Mouse (Mus musculus) heart, embryonic 14.5 days (tissue): ENCODE measurements around the gene Gnb3. TPM values are rescaled to one million over a fixed set of nuclear protein-coding genes. Genes with fewer than 3 reads are reported as not detected.

ENCODE experiments used
- ATAC-seq: fragments of 200-750 bp; cut with Nextera tagmentation; 2 replicates; pipeline ENCODE4 v1.8.0; 2017; ENCODE audit warnings: low read depth, moderate TSS enrichment; ENCODE audit not compliant: insufficient number of reproducible peaks, insufficient read depth, low FRiP score
- H3K27ac ChIP-seq, 2 experiments: fragments of 200-500 bp in 1 of 2; fragments of 300-500 bp in 1 of 2; sonication (generic) in 1 of 2; replicated peaks in 1 of 2; 2 replicates each; pipeline ENCODE4 v1.5.1; 2012 to 2014; ENCODE audit warnings: low read depth in 2 of 2, low read length in 2 of 2, control low read depth in 1 of 2, mild to moderate bottlenecking in 1 of 2, mixed read lengths in 1 of 2; ENCODE audit not compliant: control insufficient read depth in 1 of 2, insufficient read depth in 1 of 2
- H3K27me3 ChIP-seq: fragments of 300-500 bp; sonication (generic); 2 replicates; pipeline ENCODE4 v1.6.1; 2014; ENCODE audit warnings: mild to moderate bottlenecking, low read length, control low read depth; ENCODE audit not compliant: control insufficient read depth, insufficient read depth
- H3K36me3 ChIP-seq: fragments of 300-500 bp; sonication (generic); 2 replicates; pipeline ENCODE4 v1.6.1; 2014; ENCODE audit warnings: mild to moderate bottlenecking, control low read depth, low read length, mixed read lengths; ENCODE audit not compliant: control insufficient read depth, insufficient read depth
- H3K4me1 ChIP-seq, 2 experiments: fragments of 200-500 bp in 1 of 2; fragments of 300-500 bp in 1 of 2; sonication (generic) in 1 of 2; 2 replicates each; pipeline ENCODE4 v1.6.1; 2012 to 2014; ENCODE audit warnings: low read length in 2 of 2, control low read depth in 1 of 2, mixed read lengths in 1 of 2; ENCODE audit not compliant: control insufficient read depth in 2 of 2, insufficient read depth in 2 of 2
- H3K4me2 ChIP-seq: fragments of 300-500 bp; sonication (generic); 2 replicates; pipeline ENCODE4 v1.6.1; 2014; ENCODE audit warnings: mild to moderate bottlenecking, low read length
- H3K4me3 ChIP-seq, 2 experiments: fragments of 200-500 bp in 1 of 2; fragments of 300-500 bp in 1 of 2; sonication (generic) in 1 of 2; 2 replicates each; pipeline ENCODE4 v1.5.1; 2012 to 2014; ENCODE audit warnings: low read length in 2 of 2, mild to moderate bottlenecking in 2 of 2, control low read depth in 1 of 2, low read depth in 1 of 2, moderate library complexity in 1 of 2; ENCODE audit not compliant: control insufficient read depth in 1 of 2, insufficient read depth in 1 of 2
- H3K9ac ChIP-seq: fragments of 300-500 bp; sonication (generic); 2 replicates; pipeline ENCODE4 v1.6.1; 2014; ENCODE audit warnings: mild to moderate bottlenecking, low read length
- H3K9me3 ChIP-seq: fragments of 300-500 bp; sonication (generic); 2 replicates; pipeline ENCODE4 v1.6.1; 2016; ENCODE audit warnings: low read length, control low read depth; ENCODE audit not compliant: control insufficient read depth
- WGBS: fragments of 180-500 bp; shearing (Covaris S2); extraction: QIAGEN DNeasy Blood & Tissue Kit; methylation state at CpG from one replicate; pipeline ENCODE4 v1.1.7; 2014; 5-methylcytosine and 5-hydroxymethylcytosine counted together
- polyA plus RNA-seq: library from polyadenylated mRNA; unstranded; fragments of >200 nt; fragmentation: Nextera tagmentation; extraction: Ambion mirVana; gene quantifications from 2 replicates; pipeline ENCODE4 v1.2.1, GENCODE M21; 2014

The Gnb3 gene
- polyA plus RNA-seq, 1 experiment from 2014 or later, result 6.7 TPM

GRCm38 (mm10) chr6:124817971-124818370 is 22.1 kb downstream of the Gnb3 start:
- Histone ChIP-seq H3K27ac (no peak overlapping the region), H3K4me2 (no peak overlapping the region), H3K9me3 (no peaks in the 10 kb centered on the region), H3K36me3 (peaks cover 79% of the 10 kb centered on the region), H3K4me3 (no peak overlapping the region), H3K9ac (no peak overlapping the region), H3K27me3 (no peaks in the 10 kb centered on the region), H3K4me1 (peaks cover 6 to 9% of the 10 kb centered on the region in 2 experiments)
- 83% methylated on average over 8 of the region's 8 CpGs for WGBS
- no peak for ATAC-seq

- peaks cover 8 to 11% of the 10 kb centered on the region in 2 experiments for H3K4me1 ChIP-seq
- no peak overlapping the region for H3K4me3 ChIP-seq
- H3K4me2 ChIP-seq, result no peak overlapping the region
- ATAC-seq, result no peak
- no peak overlapping the region for H3K9ac ChIP-seq
- H3K36me3 ChIP-seq, result peaks cover 77% of the 10 kb centered on the region
- no peak overlapping the region for H3K27ac ChIP-seq
- no peaks in the 10 kb centered on the region for H3K9me3 ChIP-seq
- 95% methylated on average over 8 of the region's 8 CpGs for WGBS
- H3K27me3 ChIP-seq, result no peaks in the 10 kb centered on the region
These were observed 22.5 kb downstream of the Gnb3 start for GRCm38 (mm10) chr6:124817563-124817962.

- Histone ChIP-seq H3K4me2 (no peak overlapping the region), H3K27me3 (no peaks in the 10 kb centered on the region), H3K4me3 (no peak overlapping the region), H3K4me1 (peaks cover 10 to 15% of the 10 kb centered on the region in 2 experiments), H3K27ac (no peak overlapping the region), H3K9ac (no peak overlapping the region), H3K9me3 (no peaks in the 10 kb centered on the region), H3K36me3 (peaks cover 77% of the 10 kb centered on the region)
- ATAC-seq, result no peak
- 97% methylated on average over 11 of the region's 11 CpGs for WGBS
These were observed 22.9 kb downstream of the Gnb3 start for GRCm38 (mm10) chr6:124817125-124817524.

- H3K36me3 ChIP-seq, result peaks cover 77% of the 10 kb centered on the region
- H3K4me2 ChIP-seq, result no peak overlapping the region
- no peaks in the 10 kb centered on the region for H3K27me3 ChIP-seq
- no peak overlapping the region for H3K9ac ChIP-seq
- ATAC-seq, result no peak
- no peak overlapping the region for H3K4me3 ChIP-seq
- no peak overlapping the region for H3K27ac ChIP-seq
- WGBS, result 93% methylated on average over 4 of the region's 4 CpGs
- H3K4me1 ChIP-seq, result peaks cover 13 to 20% of the 10 kb centered on the region in 2 experiments
- no peaks in the 10 kb centered on the region for H3K9me3 ChIP-seq
These were observed 23.5 kb downstream of the Gnb3 start for GRCm38 (mm10) chr6:124816611-124817010.

GRCm38 (mm10) chr6:124814858-124815774 is 25.0 kb downstream of the Gnb3 start:
- H3K4me3 ChIP-seq, result no peak overlapping the region

GRCm38 (mm10) chr6:124814448-124814847 is 25.6 kb downstream of the Gnb3 start:
- Histone ChIP-seq H3K9me3 (no peaks in the 10 kb centered on the region), H3K4me3 (peak overlapping the region; percentile 59 to 90), H3K9ac (no peak overlapping the region), H3K4me1 (peaks cover 18 to 36% of the 10 kb centered on the region in 2 experiments), H3K27me3 (no peaks in the 10 kb centered on the region), H3K36me3 (peaks cover 73% of the 10 kb centered on the region), H3K27ac (peak overlapping the region; percentile 10 to 99; a peak in 2 of 4 replicates), H3K4me2 (peak overlapping the region; percentile 74)
- ATAC-seq, result no peak; the same call in 1 of the 2 replicates
- WGBS, result 26% methylated on average over 7 of the region's 8 CpGs

More at GRCm38 (mm10) chr6:124814858-124815774, 25.0 kb downstream of the Gnb3 start:
- no peaks in the 10 kb centered on the region for H3K9me3 ChIP-seq
- H3K27me3 ChIP-seq, result no peaks in the 10 kb centered on the region
- no peak for ATAC-seq
- H3K27ac ChIP-seq, result no peak overlapping the region
- no peak overlapping the region for H3K9ac ChIP-seq
- peak overlapping the region; percentile 74; the same call in 1 of the 2 replicates for H3K4me2 ChIP-seq
- peaks cover 77% of the 10 kb centered on the region for H3K36me3 ChIP-seq
- H3K4me1 ChIP-seq, result peaks cover 13 to 30% of the 10 kb centered on the region in 2 experiments
- WGBS, result 71% methylated on average over 9 of the region's 9 CpGs

- Histone ChIP-seq H3K27me3 (no peaks in the 10 kb centered on the region), H3K9me3 (no peaks in the 10 kb centered on the region), H3K4me1 (peaks cover 18 to 36% of the 10 kb centered on the region in 2 experiments), H3K27ac (peak within 1 kb of the TSS; percentile 95 to 99), H3K9ac (peak within 1 kb of the TSS; percentile 99), H3K4me3 (peak within 1 kb of the TSS; percentile 59 to 90), H3K36me3 (peaks cover 68% of the 10 kb centered on the region), H3K4me2 (peak within 1 kb of the TSS; percentile 74)
- peak; percentile 79 for ATAC-seq
- WGBS, result 0% methylated on average over 22 of the region's 22 CpGs
These were observed 26.1 kb downstream of the Gnb3 start, which contains the start of gene Tpi1 for GRCm38 (mm10) chr6:124813933-124814332. Gene Tpi1 (minus strand): TSS chr6:124814296.
